Mouse (Mus musculus) small intestine, adult 2 months (tissue): ENCODE results near the gene Lrp1.
"Not testable (repeated sequence)": the region's sequence is repeated elsewhere in the genome, so short reads cannot be mapped to it uniquely, and the experiment has no call there.

Experiments used
- CTCF ChIP-seq: fragments of 200-500 bp; IDR thresholded peaks from 2 replicates; pipeline ENCODE4 v1.5.1; 2012; ENCODE audit warnings: low read depth, mild to moderate bottlenecking, control low read depth, inconsistent platforms, low read length, moderate library complexity, mixed read lengths; ENCODE audit not compliant: insufficient replicate concordance, insufficient read length; ENCODE audit errors: extremely low read depth
- POLR2A ChIP-seq: fragments of 200-500 bp; IDR thresholded peaks from 2 replicates; pipeline ENCODE4 v1.6.1; 2012; ENCODE audit warnings: low read depth, mild to moderate bottlenecking, control low read depth, inconsistent platforms, low read length, moderate library complexity

GRCm38 (mm10) chr10:127657617-127658016, 36.7 kb upstream of the Lrp1 start:
- not testable (repeated sequence) for TF ChIP-seq CTCF, POLR2A
